Mouse (Mus musculus): ENCODE results near the gene Aaed1. TPM values are rescaled to one million over a fixed set of nuclear protein-coding genes. Genes with fewer than 3 reads are reported as not detected.

Gene Aaed1
- polyA plus RNA-seq, 1 experiment = 41.0 TPM

GRCm38 (mm10) chr13:64280940-64281339 lies 31.6 kb downstream of the Aaed1 start:
- Histone ChIP-seq H3K27ac (ENCODE audit: insufficient read depth, low read length) (no peak overlapping the region), H3K4me3 (ENCODE audit: insufficient read depth, low read length) (no peak overlapping the region), H3K4me1 (ENCODE audit: control insufficient read depth, insufficient read depth, low read length) (no peaks in the 10 kb centered on the region)
- TF ChIP-seq POLR2A (IDR thresholded peaks at IDR 0.05; ENCODE audit: low read depth, low read length) (no peak), CTCF (IDR thresholded peaks at IDR 0.05; ENCODE audit: borderline replicate concordance, insufficient read depth, low read length) (no peak)

- Histone ChIP-seq H3K4me1 (ENCODE audit: control insufficient read depth, insufficient read depth, low read length) (no peaks in the 10 kb centered on the region), H3K27ac (ENCODE audit: insufficient read depth, low read length) (no peak overlapping the region), H3K4me3 (ENCODE audit: insufficient read depth, low read length) (peak overlapping the region; percentile 76)
- TF ChIP-seq POLR2A (IDR thresholded peaks at IDR 0.05; ENCODE audit: low read depth, low read length) (0 out of 2 replicates have a peak, but pooled peaks have one; percentile 6), CTCF (IDR thresholded peaks at IDR 0.05; ENCODE audit: borderline replicate concordance, insufficient read depth, low read length) (no peak)
Observed at GRCm38 (mm10) chr13:64275754-64276127, 36.8 kb downstream of the Aaed1 start.

GRCm38 (mm10) chr13:64274879-64275753 lies 37.4 kb downstream of the Aaed1 start, which contains the start of gene Cdc14b:
Gene Cdc14b, minus strand, starts transcription at chr13:64275290.
- Histone ChIP-seq H3K4me3 (ENCODE audit: insufficient read depth, low read length) (peak within 1 kb of the TSS; percentile 76), H3K4me1 (ENCODE audit: control insufficient read depth, insufficient read depth, low read length) (no peaks in the 10 kb centered on the region), H3K27ac (ENCODE audit: insufficient read depth, low read length) (no peak within 1 kb of the TSS)
- TF ChIP-seq POLR2A (IDR thresholded peaks at IDR 0.05; ENCODE audit: low read depth, low read length) = peak; percentile 36; the same call in 1 of the 2 replicates
- no peak for TF ChIP-seq CTCF (IDR thresholded peaks at IDR 0.05; ENCODE audit: borderline replicate concordance, insufficient read depth, low read length)

- Histone ChIP-seq H3K4me3 (ENCODE audit: insufficient read depth, low read length) (peak overlapping the region; percentile 76), H3K4me1 (ENCODE audit: control insufficient read depth, insufficient read depth, low read length) (no peaks in the 10 kb centered on the region), H3K27ac (ENCODE audit: insufficient read depth, low read length) (no peak overlapping the region)
- no peak for TF ChIP-seq CTCF (IDR thresholded peaks at IDR 0.05; ENCODE audit: borderline replicate concordance, insufficient read depth, low read length)
- no peak for TF ChIP-seq POLR2A (IDR thresholded peaks at IDR 0.05; ENCODE audit: low read depth, low read length)
Observed at GRCm38 (mm10) chr13:64273891-64274844, 38.3 kb downstream of the Aaed1 start.

- Histone ChIP-seq H3K4me1 (ENCODE audit: control insufficient read depth, insufficient read depth, low read length) (no peaks in the 10 kb centered on the region), H3K4me3 (ENCODE audit: insufficient read depth, low read length) (no peak overlapping the region), H3K27ac (ENCODE audit: insufficient read depth, low read length) (no peak overlapping the region)
- no peak for TF ChIP-seq POLR2A (IDR thresholded peaks at IDR 0.05; ENCODE audit: low read depth, low read length)
- TF ChIP-seq CTCF (IDR thresholded peaks at IDR 0.05; ENCODE audit: borderline replicate concordance, insufficient read depth, low read length) = no peak
Observed at GRCm38 (mm10) chr13:64273352-64273751, 39.2 kb downstream of the Aaed1 start.

GRCm38 (mm10) chr13:64268384-64268783 lies 44.1 kb downstream of the Aaed1 start:
- no peak overlapping the region for H3K4me3 ChIP-seq (ENCODE audit: insufficient read depth, low read length)
- H3K27ac ChIP-seq (ENCODE audit: insufficient read depth, low read length) = no peak overlapping the region
- TF ChIP-seq CTCF (IDR thresholded peaks at IDR 0.05; ENCODE audit: borderline replicate concordance, insufficient read depth, low read length) = no peak
- TF ChIP-seq POLR2A (IDR thresholded peaks at IDR 0.05; ENCODE audit: low read depth, low read length) = no peak
- no peaks in the 10 kb centered on the region for H3K4me1 ChIP-seq (ENCODE audit: control insufficient read depth, insufficient read depth, low read length)

GRCm38 (mm10) chr13:64267151-64267550 lies 45.4 kb downstream of the Aaed1 start:
- H3K4me3 ChIP-seq (ENCODE audit: insufficient read depth, low read length) = no peak overlapping the region
- H3K27ac ChIP-seq (ENCODE audit: insufficient read depth, low read length) = no peak overlapping the region
- no peak for TF ChIP-seq POLR2A (IDR thresholded peaks at IDR 0.05; ENCODE audit: low read depth, low read length)
- no peak for TF ChIP-seq CTCF (IDR thresholded peaks at IDR 0.05; ENCODE audit: borderline replicate concordance, insufficient read depth, low read length)
- no peaks in the 10 kb centered on the region for H3K4me1 ChIP-seq (ENCODE audit: control insufficient read depth, insufficient read depth, low read length)

- Histone ChIP-seq H3K4me3 (ENCODE audit: insufficient read depth, low read length) (no peak overlapping the region), H3K4me1 (ENCODE audit: control insufficient read depth, insufficient read depth, low read length) (no peaks in the 10 kb centered on the region), H3K27ac (ENCODE audit: insufficient read depth, low read length) (no peak overlapping the region)
- TF ChIP-seq CTCF (IDR thresholded peaks at IDR 0.05; ENCODE audit: borderline replicate concordance, insufficient read depth, low read length) = no peak
- no peak for TF ChIP-seq POLR2A (IDR thresholded peaks at IDR 0.05; ENCODE audit: low read depth, low read length)
Observed at GRCm38 (mm10) chr13:64264586-64264985, 47.9 kb downstream of the Aaed1 start.

- TF ChIP-seq POLR2A (IDR thresholded peaks at IDR 0.05; ENCODE audit: low read depth, low read length) (no peak), CTCF (IDR thresholded peaks at IDR 0.05; ENCODE audit: borderline replicate concordance, insufficient read depth, low read length) (no peak)
- no peak overlapping the region for H3K27ac ChIP-seq (ENCODE audit: insufficient read depth, low read length)
- H3K4me1 ChIP-seq (ENCODE audit: control insufficient read depth, insufficient read depth, low read length) = no peaks in the 10 kb centered on the region
- H3K4me3 ChIP-seq (ENCODE audit: insufficient read depth, low read length) = no peak overlapping the region
Observed at GRCm38 (mm10) chr13:64259903-64260302, 52.6 kb downstream of the Aaed1 start.
